Mouse (Mus musculus) left cerebral cortex, adult 18-20 months (tissue): ENCODE results near the gene Ccdc148. TPM values are rescaled to one million over a fixed set of nuclear protein-coding genes. Genes with fewer than 3 reads are reported as not detected.

Source experiments
- DNase-seq, 2 experiments: peaks; one replicate each; pipeline ENCODE4 v3.0.0; 2021 to 2022; ENCODE audit warnings: low spot score in 2 of 2, mixed read lengths in 1 of 2
- total RNA-seq, 2 experiments: library from RNA; stranded (reverse); gene quantifications; 2 replicates each; pipeline ENCODE4 v1.2.3; 2021

Gene Ccdc148
- total RNA-seq, 2 experiments from 2014 or later, result 12.0 to 15.3 TPM

- no peak for DNase-seq
Measured at GRCm38 (mm10) chr2:58952101-58952500, 208.4 kb downstream of the Ccdc148 start.

GRCm38 (mm10) chr2:58948796-58949195 is 211.7 kb downstream of the Ccdc148 start:
- no peak for DNase-seq

GRCm38 (mm10) chr2:58941361-58941760 is 219.1 kb downstream of the Ccdc148 start:
- DNase-seq, result peak; percentile 19 to 28

- DNase-seq, result peak in 1 of 2 experiments; percentile 13
Measured at GRCm38 (mm10) chr2:58925551-58925950, 234.9 kb downstream of the Ccdc148 start.

GRCm38 (mm10) chr2:58918351-58918750 is 242.1 kb downstream of the Ccdc148 start:
- no peak for DNase-seq

GRCm38 (mm10) chr2:58912339-58912738 is 248.1 kb downstream of the Ccdc148 start:
- no peak for DNase-seq

- no peak for DNase-seq
Measured at GRCm38 (mm10) chr2:58906814-58907516, 253.5 kb downstream of the Ccdc148 start.

- DNase-seq, result no peak
Measured at GRCm38 (mm10) chr2:58905057-58905456, 255.4 kb downstream of the Ccdc148 start.

GRCm38 (mm10) chr2:58879876-58880275 is 280.6 kb downstream of the Ccdc148 start:
- DNase-seq, result peak in 1 of 2 experiments; percentile 17

GRCm38 (mm10) chr2:58859134-58859533 is 301.3 kb downstream of the Ccdc148 start, which contains the start of gene Gm11099:
Gene Gm11099 (plus strand): TSS chr2:58859434.
- DNase-seq, result no peak

GRCm38 (mm10) chr2:58844499-58844898 is 316.0 kb downstream of the Ccdc148 start:
- no peak for DNase-seq

GRCm38 (mm10) chr2:58842443-58842842 is 318.0 kb downstream of the Ccdc148 start:
- no peak for DNase-seq

GRCm38 (mm10) chr2:58841021-58841420 is 319.5 kb downstream of the Ccdc148 start:
- no peak for DNase-seq

GRCm38 (mm10) chr2:58832253-58832980 is 328.1 kb downstream of the Ccdc148 start:
- no peak for DNase-seq

- DNase-seq, result peak in 1 of 2 experiments; percentile 5
Measured at GRCm38 (mm10) chr2:58829981-58830742, 330.3 kb downstream of the Ccdc148 start.

- no peak for DNase-seq
Measured at GRCm38 (mm10) chr2:58828910-58829600, 331.4 kb downstream of the Ccdc148 start.

- no peak for DNase-seq
Measured at GRCm38 (mm10) chr2:58812941-58813340, 347.5 kb downstream of the Ccdc148 start.

GRCm38 (mm10) chr2:58799623-58800022 is 360.9 kb downstream of the Ccdc148 start:
- DNase-seq, result no peak

GRCm38 (mm10) chr2:58799126-58799525 is 361.4 kb downstream of the Ccdc148 start:
- DNase-seq, result peak in 1 of 2 experiments; percentile 3

- no peak for DNase-seq
Measured at GRCm38 (mm10) chr2:58797506-58797905, 363.0 kb downstream of the Ccdc148 start.

GRCm38 (mm10) chr2:58795432-58795831 is 365.1 kb downstream of the Ccdc148 start:
- DNase-seq, result no peak
